19 mouse cellular contexts compared by ENCODE assay signal in the genomic region with DNA sequence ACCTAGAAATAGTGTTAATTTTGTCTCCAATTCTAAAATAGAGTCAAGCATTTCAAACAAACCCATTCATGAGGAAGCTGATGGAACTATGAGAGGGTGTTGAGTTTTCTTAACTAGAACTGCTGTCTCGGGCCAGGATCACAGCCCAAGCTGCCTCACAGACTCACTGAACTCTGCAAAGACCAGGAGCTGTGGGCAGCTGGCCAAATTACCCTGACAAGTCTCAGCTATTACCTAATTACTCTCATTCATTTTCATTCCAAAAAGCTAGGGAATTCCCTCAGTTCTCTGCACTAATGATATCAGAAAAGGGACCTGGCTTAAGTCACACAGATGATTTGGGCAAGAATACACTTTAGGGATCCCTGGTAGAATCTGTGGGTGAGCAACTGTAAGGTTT.
DNase-seq lines count a peak whose midpoint lies in the region; ATAC-seq and TF ChIP-seq lines count a peak whose summit lies in the region.
"Had no signal": no experiment of that assay in that cellular context is flagged by ENCODE, and none has a peak within 500 bp of the region (broad histone marks: within the 10 kb centered on the region; RNA-seq: fewer than 3 reads in every experiment).

No protein-coding gene starts in this region.

- no peak for TF ChIP-seq CTCF in hindbrain, postnatal 0 days (IDR thresholded peaks at IDR 0.05; ENCODE audit: low read depth)

- no peaks in the 10 kb centered on the region for H3K4me1 ChIP-seq in hindbrain, postnatal 0 days (ENCODE audit: insufficient read depth, low read length)
- no peaks in the 10 kb centered on the region for H3K4me1 ChIP-seq in hindbrain, embryonic 16.5 days (ENCODE audit: control insufficient read depth, insufficient read depth, low read depth, low read length)
- H3K4me1 ChIP-seq in lung, embryonic 15.5 days: no peaks in the 10 kb centered on the region
- H3K4me1 ChIP-seq in forebrain, embryonic 16.5 days (replicated peaks; ENCODE audit: control insufficient read depth, insufficient read depth, low read length): peaks cover 5% of the 10 kb centered on the region; the same call in 1 of the 2 replicates
- H3K4me1 ChIP-seq: heart, embryonic 10.5 days; hindbrain, embryonic 10.5 days; neural tube, embryonic 12.5 days had no signal

- H3K36me3 ChIP-seq in hindbrain, postnatal 0 days (ENCODE audit: insufficient read depth, low read length): no peaks in the 10 kb centered on the region
- no peaks in the 10 kb centered on the region for H3K36me3 ChIP-seq in hindbrain, embryonic 16.5 days (ENCODE audit: control insufficient read depth, insufficient read depth, low read length)
- H3K36me3 ChIP-seq in lung, embryonic 15.5 days: no peaks in the 10 kb centered on the region
- no peaks in the 10 kb centered on the region for H3K36me3 ChIP-seq in forebrain, embryonic 16.5 days (ENCODE audit: control insufficient read depth, insufficient read depth)
- H3K36me3 ChIP-seq: heart, embryonic 10.5 days; hindbrain, embryonic 10.5 days; neural tube, embryonic 12.5 days had no signal

- H3K27ac ChIP-seq in hindbrain, postnatal 0 days: no peak overlapping the region
- H3K27ac ChIP-seq in hindbrain, embryonic 16.5 days (ENCODE audit: low read depth, low read length): no peak overlapping the region
- H3K27ac ChIP-seq in lung, embryonic 15.5 days: no peak overlapping the region
- H3K27ac ChIP-seq in forebrain, embryonic 16.5 days (ENCODE audit: low read length): no peak overlapping the region
- H3K27ac ChIP-seq: gastrocnemius, adult 2 months; heart, embryonic 10.5 days; hindbrain, embryonic 10.5 days; neural tube, embryonic 12.5 days; stomach, postnatal 0 days had no signal

- no peak overlapping the region for H3K4me3 ChIP-seq in hindbrain, postnatal 0 days (ENCODE audit: low read length)
- H3K4me3 ChIP-seq in hindbrain, embryonic 16.5 days (ENCODE audit: low read length): no peak overlapping the region
- H3K4me3 ChIP-seq in lung, embryonic 15.5 days: no peak overlapping the region
- H3K4me3 ChIP-seq in forebrain, embryonic 16.5 days (replicated peaks; ENCODE audit: low read length): no peak overlapping the region
- H3K4me3 ChIP-seq: gastrocnemius, adult 2 months; heart, embryonic 10.5 days; hindbrain, embryonic 10.5 days; neural tube, embryonic 12.5 days had no signal

- WGBS in hindbrain, postnatal 0 days: 23% methylated on average over 1 of the region's 1 CpGs
- 58% methylated on average over 1 of the region's 1 CpGs for WGBS in hindbrain, embryonic 16.5 days
- 29% methylated on average over 1 of the region's 1 CpGs for WGBS in lung, embryonic 15.5 days
- WGBS in forebrain, embryonic 16.5 days: 22% methylated on average over 1 of the region's 1 CpGs

- no peaks in the 10 kb centered on the region for H3K27me3 ChIP-seq in hindbrain, postnatal 0 days (ENCODE audit: insufficient read depth, low read length)
- no peaks in the 10 kb centered on the region for H3K27me3 ChIP-seq in hindbrain, embryonic 16.5 days (replicated peaks; ENCODE audit: control insufficient read depth, insufficient read depth, low read length)
- no peaks in the 10 kb centered on the region for H3K27me3 ChIP-seq in lung, embryonic 15.5 days
- H3K27me3 ChIP-seq in forebrain, embryonic 16.5 days (replicated peaks; ENCODE audit: control insufficient read depth, insufficient read depth, low read length): no peaks in the 10 kb centered on the region
- H3K27me3 ChIP-seq: neural tube, embryonic 12.5 days had no signal

- peak; percentile 53 for DNase-seq in hindbrain, postnatal 0 days (ENCODE audit: low spot score)
- no peak for DNase-seq in lung, adult 18-20 months
- peak; percentile 8 for DNase-seq in right cerebral cortex, postnatal 14 days
- DNase-seq in right cerebral cortex, postnatal 36 days (ENCODE audit: low spot score in 2 of 2): no peak
- no peak for DNase-seq in frontal cortex, adult 2 months (ENCODE audit: extremely low spot score in 1 of 2, low spot score in 1 of 2)
- DNase-seq: adrenal gland, postnatal 10 days; cerebellum, adult 11 months; gastrocnemius, adult 2 months; layer of hippocampus, adult 9-11 months had no signal

- no peak overlapping the region for H3K9ac ChIP-seq in hindbrain, postnatal 0 days (replicated peaks; ENCODE audit: low read length)
- H3K9ac ChIP-seq in hindbrain, embryonic 16.5 days (ENCODE audit: low read depth, low read length): no peak overlapping the region
- H3K9ac ChIP-seq in lung, embryonic 15.5 days: no peak overlapping the region
- no peak overlapping the region for H3K9ac ChIP-seq in forebrain, embryonic 16.5 days (replicated peaks; ENCODE audit: low read depth, low read length)
- H3K9ac ChIP-seq: neural tube, embryonic 12.5 days had no signal

- no peak for ATAC-seq in hindbrain, postnatal 0 days
- ATAC-seq in hindbrain, embryonic 16.5 days: no peak
- peak; percentile 65; the same call in 1 of the 2 replicates for ATAC-seq in lung, embryonic 15.5 days (ENCODE audit: borderline replicate concordance, extremely low read depth, low FRiP score, low TSS enrichment)
- ATAC-seq in forebrain, embryonic 16.5 days: peak; percentile 73; the same call in 1 of the 2 replicates
- ATAC-seq: lung, postnatal 0 days; Patski had no signal

- H3K9me3 ChIP-seq in hindbrain, postnatal 0 days (ENCODE audit: low read length): no peaks in the 10 kb centered on the region
- no peaks in the 10 kb centered on the region for H3K9me3 ChIP-seq in hindbrain, embryonic 16.5 days (ENCODE audit: control insufficient read depth, low read length)
- no peaks in the 10 kb centered on the region for H3K9me3 ChIP-seq in lung, embryonic 15.5 days
- no peaks in the 10 kb centered on the region for H3K9me3 ChIP-seq in forebrain, embryonic 16.5 days (ENCODE audit: control insufficient read depth, low read length)
- H3K9me3 ChIP-seq: heart, embryonic 10.5 days; hindbrain, embryonic 10.5 days; neural tube, embryonic 12.5 days had no signal

- H3K4me2 ChIP-seq in hindbrain, postnatal 0 days (ENCODE audit: low read depth, low read length): no peak overlapping the region
- no peak overlapping the region for H3K4me2 ChIP-seq in hindbrain, embryonic 16.5 days (ENCODE audit: low read length)
- no peak overlapping the region for H3K4me2 ChIP-seq in lung, embryonic 15.5 days
- no peak overlapping the region for H3K4me2 ChIP-seq in forebrain, embryonic 16.5 days (ENCODE audit: low read length)
- H3K4me2 ChIP-seq: liver, embryonic 11.5 days; neural tube, embryonic 12.5 days had no signal

Comparison
In these comparisons a context has a peak if more than half of its experiments do, and no peak if none do; other contexts are left out.
1. DNase-seq: peak in hindbrain, postnatal 0 days (single experiment) and right cerebral cortex, postnatal 14 days (single experiment); none in lung, adult 18-20 months (0 of 2), right cerebral cortex, postnatal 36 days (0 of 2) and frontal cortex, adult 2 months (0 of 2).
2. ATAC-seq: peak in lung, embryonic 15.5 days (single experiment) and forebrain, embryonic 16.5 days (single experiment); none in hindbrain, postnatal 0 days (single experiment) and hindbrain, embryonic 16.5 days (single experiment).